Mouse (Mus musculus) brain, embryonic 14.5 days (tissue): ENCODE results near the gene Acer3.

Experiments
- CTCF ChIP-seq: fragments of 200-500 bp; IDR thresholded peaks from 2 replicates; pipeline ENCODE4 v1.5.1; 2012; ENCODE audit warnings: inconsistent platforms, mild to moderate bottlenecking, moderate library complexity, borderline replicate concordance; ENCODE audit not compliant: insufficient read depth, insufficient read length; ENCODE audit errors: extremely low read depth
- POLR2A ChIP-seq: fragments of 200-500 bp; IDR thresholded peaks from 2 replicates; pipeline ENCODE4 v1.6.1; 2012; ENCODE audit warnings: mild to moderate bottlenecking, inconsistent platforms, borderline replicate concordance; ENCODE audit not compliant: poor library complexity, insufficient read depth, insufficient read length, severe bottlenecking; ENCODE audit errors: extremely low read depth

GRCm38 (mm10) chr7:98329651-98330374, 8.8 kb upstream of the Acer3 start:
- TF ChIP-seq CTCF, result no peak
- no peak for TF ChIP-seq POLR2A
